Comparison of ENCODE assay signal across 24 mouse cellular contexts in the genomic region with DNA sequence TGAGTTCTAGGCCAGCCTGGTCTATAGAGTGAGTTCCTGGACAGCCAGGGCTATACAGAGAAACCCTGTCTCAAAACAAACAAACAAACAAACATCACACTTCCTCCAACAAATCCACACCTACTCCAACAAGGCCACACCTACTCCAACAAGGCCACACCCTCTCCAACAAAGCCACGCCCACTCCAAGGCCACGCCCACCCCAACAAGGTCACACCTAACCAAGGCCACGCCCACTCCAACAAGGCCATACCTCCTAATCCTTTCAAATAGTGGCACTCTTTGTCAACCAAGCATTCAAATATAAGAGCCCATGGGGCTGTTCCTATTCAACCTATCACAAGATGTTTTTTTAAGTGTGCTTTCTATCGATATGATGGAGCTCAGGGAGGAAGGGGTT.
"Had no signal": no experiment of that assay in that cellular context is flagged by ENCODE, and none has a peak within 500 bp of the region (broad histone marks: within the 10 kb centered on the region; RNA-seq: fewer than 3 reads in every experiment).

No protein-coding gene starts in this region.

- H3K4me1 ChIP-seq: liver, embryonic 15.5 days; megakaryocyte, embryonic 14.5 days had no signal

- H3K9me3 ChIP-seq: liver, embryonic 15.5 days; lung, embryonic 15.5 days had no signal

- DNase-seq: kidney, adult 18-20 months; kidney, adult 9 months; kidney, postnatal 36 days; layer of hippocampus, postnatal 36 days; lung, adult 18-20 months; lung, postnatal 10 days; lung, postnatal 36 days; right cerebral cortex, adult 18-20 months; right cerebral cortex, postnatal 14 days; right cerebral cortex, postnatal 4 days; thymus, adult 2 months; thymus, postnatal 14 days; thymus, postnatal 4 days had no signal

- H3K9ac ChIP-seq: liver, embryonic 15.5 days; lung, embryonic 15.5 days; midbrain, embryonic 13.5 days had no signal

- H3K27me3 ChIP-seq: liver, embryonic 15.5 days; lung, embryonic 15.5 days; midbrain, embryonic 13.5 days had no signal

- H3K27ac ChIP-seq: kidney, postnatal 0 days; left cerebral cortex, adult 2 months; liver, embryonic 15.5 days; lung, embryonic 15.5 days; midbrain, embryonic 10.5 days; midbrain, embryonic 13.5 days; stomach, postnatal 0 days had no signal

- H3K36me3 ChIP-seq: liver, embryonic 15.5 days; lung, embryonic 15.5 days; midbrain, embryonic 10.5 days; midbrain, embryonic 13.5 days had no signal

- ATAC-seq: midbrain, embryonic 13.5 days; midbrain, embryonic 16.5 days had no signal

- H3K4me2 ChIP-seq: liver, embryonic 11.5 days; liver, embryonic 15.5 days; lung, embryonic 15.5 days; midbrain, embryonic 13.5 days had no signal

- H3K4me3 ChIP-seq: left cerebral cortex, adult 2 months; liver, embryonic 15.5 days; lung, embryonic 15.5 days; megakaryocyte, embryonic 14.5 days; midbrain, embryonic 10.5 days; midbrain, embryonic 13.5 days; myocyte had no signal
